Mouse (Mus musculus): ENCODE results near the gene Exph5. TPM values are rescaled to one million over a fixed set of nuclear protein-coding genes. Genes with fewer than 3 reads are reported as not detected.

Exph5 gene
- total RNA-seq (2021) (under 1 TPM; 0.12 to 0.17 TPM), polyA plus RNA-seq (2012; rRNA removed) (not detected in 2 replicates)
- long read RNA-seq: 0 reads

GRCm38 (mm10) chr9:53301269-53301720 is at the start of gene Exph5:
Gene Exph5 (plus strand): TSS chr9:53301670.
- DNase-seq: peak; percentile 6

DNA sequence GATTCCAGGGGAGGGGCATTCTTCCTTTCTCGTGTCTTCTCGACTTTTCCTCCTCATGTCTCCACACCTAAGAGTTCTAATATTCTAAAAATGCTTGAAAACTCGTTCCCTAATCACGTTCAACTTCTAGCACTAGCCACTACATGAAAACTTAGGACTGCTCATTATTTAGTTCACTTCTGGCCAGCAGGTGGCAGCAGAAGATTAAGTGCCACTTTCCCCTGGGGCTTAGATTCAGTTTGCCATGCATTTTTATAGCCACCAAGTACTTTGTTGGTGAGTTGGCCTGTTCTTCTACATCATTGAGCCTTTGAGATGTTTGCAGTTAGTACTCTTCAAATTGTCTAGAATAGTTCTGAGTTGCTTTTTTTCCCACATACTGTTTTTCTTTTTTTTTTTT is 47.1 kb upstream of the Exph5 start:
- peak; percentile 67 for DNase-seq

DNA sequence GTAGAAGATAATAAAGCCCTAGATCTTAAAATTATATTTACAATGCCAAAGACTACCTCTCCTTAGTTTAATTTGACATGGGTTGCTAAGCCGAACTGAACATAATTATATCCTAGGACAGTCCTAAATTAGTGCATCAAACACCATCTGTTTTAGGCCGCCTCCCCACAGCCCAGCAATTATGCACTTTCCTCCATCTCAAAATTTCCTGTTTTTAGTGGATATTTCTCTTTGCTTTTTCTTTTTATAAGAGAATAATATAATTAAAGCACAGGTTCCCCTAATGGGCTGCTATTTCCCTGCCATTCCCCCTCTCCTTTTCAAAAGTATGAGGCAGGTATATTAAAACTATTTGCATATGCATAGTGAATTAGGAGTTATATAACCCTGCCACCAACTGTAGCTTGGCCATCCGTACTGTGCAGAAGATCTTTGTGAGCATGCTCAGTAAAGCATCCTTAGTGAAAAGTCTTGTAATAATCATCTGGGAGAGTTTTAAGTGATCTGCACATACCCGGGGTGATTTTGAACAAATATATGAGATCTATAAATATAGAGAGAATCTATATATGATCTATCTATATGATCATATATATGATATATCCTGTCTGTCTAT is 44.7 kb upstream of the Exph5 start:
- no peak for DNase-seq

- no peak for DNase-seq
These were observed 43.7 kb upstream of the Exph5 start for GRCm38 (mm10) chr9:53257772-53258171.

DNA sequence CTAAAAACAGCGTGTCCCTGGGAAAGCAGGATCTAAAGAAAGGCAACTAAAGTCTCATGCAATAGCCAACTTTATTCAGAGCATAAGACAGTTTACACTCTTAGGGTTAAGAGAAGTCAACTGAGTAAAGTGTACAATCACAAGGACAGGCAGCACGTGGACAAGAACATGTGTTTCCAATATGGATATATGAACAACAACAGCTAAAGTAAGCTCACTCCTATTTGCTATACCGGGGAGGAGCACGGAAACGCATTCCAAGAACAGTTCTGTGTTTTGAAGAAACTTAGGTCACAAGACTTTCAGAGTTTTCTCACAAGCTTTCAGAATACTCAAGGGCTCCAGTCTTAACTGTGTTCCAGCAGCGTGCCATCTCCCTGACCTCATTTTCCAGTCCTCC is 43.3 kb upstream of the Exph5 start:
- peak; percentile 6 for DNase-seq

DNA sequence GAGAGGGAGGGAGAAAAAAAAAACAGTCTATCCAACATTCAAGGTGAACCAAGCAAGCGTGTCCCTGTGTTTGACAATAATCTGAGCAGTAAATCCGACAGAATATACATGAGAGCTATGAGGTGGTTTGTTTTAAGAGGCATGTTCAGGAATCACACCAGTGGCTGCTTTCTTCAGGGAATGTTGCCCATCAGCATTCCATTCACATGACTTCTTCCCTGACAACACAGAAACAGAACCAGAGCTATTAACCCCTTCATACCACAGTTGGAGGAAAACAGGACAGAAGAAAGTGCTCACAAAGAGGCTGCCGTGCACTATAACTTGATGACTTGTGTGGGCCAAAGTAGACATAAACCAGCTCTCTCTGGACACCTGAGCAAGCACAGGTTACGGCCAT is 37.1 kb upstream of the Exph5 start:
- no peak for DNase-seq

- no peak for DNase-seq
These were observed 35.9 kb upstream of the Exph5 start for GRCm38 (mm10) chr9:53265589-53265988.

- no peak for DNase-seq
These were observed 33.4 kb upstream of the Exph5 start for GRCm38 (mm10) chr9:53268036-53268435.

GRCm38 (mm10) chr9:53268731-53269465 is 32.6 kb upstream of the Exph5 start:
- DNase-seq: no peak

GRCm38 (mm10) chr9:53269466-53269755 is 32.1 kb upstream of the Exph5 start:
- DNase-seq: no peak

DNA sequence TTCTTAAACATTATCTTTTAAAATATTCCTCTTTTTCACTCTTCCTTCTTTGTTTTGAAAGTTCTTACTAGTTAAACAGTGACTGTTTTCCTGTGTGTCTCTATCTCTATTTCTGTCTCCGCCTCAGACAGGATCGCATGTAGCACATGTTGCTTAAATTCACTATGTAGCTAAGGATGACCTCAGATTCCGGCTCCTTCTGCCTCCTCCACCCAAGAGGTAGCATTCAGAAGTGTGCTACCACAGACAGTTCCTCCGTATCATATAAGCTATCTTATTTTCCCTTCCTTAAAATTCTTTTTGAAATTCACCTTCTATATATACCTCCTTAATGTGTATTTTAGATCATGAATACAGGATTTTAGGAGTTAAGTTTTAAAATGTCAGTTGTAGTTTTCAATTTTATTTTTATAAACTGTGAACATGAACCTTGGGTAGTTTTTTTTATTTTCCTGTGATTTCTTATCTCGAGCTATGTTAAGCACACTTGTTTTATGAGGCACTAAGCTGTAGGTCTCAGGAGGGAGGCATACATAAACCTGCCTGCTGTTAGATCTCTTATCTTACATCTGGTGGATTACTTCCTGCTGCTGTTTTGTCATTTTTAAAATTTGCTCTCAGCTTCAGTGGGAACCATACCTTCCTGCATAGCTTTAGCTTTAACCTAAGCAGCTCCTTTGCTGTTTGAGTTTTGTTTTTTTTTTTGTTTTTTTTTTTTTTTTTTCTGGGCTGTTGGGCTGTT is 30.0 kb upstream of the Exph5 start:
- no peak for DNase-seq

- no peak for DNase-seq
These were observed 29.3 kb upstream of the Exph5 start for GRCm38 (mm10) chr9:53272207-53272606.

GRCm38 (mm10) chr9:53272714-53273113 is 28.8 kb upstream of the Exph5 start:
- no peak for DNase-seq

- DNase-seq: no peak
These were observed 25.1 kb upstream of the Exph5 start for GRCm38 (mm10) chr9:53276381-53276780.

GRCm38 (mm10) chr9:53278997-53279396 is 22.5 kb upstream of the Exph5 start:
- no peak for DNase-seq

DNA sequence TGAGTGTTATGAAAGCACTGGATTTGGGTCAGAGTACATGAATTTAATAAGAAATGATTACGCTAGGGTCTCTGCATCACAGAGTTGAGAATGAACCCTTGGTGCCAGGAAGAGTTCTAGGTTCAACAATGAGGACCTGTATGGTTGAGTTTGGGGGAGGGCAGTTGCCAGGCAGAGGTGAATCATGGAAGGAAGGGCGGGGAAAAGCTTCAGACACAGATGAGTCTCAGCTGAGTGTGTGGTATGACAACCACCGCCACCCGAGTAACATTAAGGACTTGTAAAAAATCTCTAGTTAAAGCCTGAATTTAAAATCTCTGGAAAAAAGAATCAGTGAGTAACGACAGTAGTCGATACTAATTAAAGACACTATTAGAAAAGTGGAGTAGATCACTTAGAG is 14.7 kb upstream of the Exph5 start:
- no peak for DNase-seq

DNA sequence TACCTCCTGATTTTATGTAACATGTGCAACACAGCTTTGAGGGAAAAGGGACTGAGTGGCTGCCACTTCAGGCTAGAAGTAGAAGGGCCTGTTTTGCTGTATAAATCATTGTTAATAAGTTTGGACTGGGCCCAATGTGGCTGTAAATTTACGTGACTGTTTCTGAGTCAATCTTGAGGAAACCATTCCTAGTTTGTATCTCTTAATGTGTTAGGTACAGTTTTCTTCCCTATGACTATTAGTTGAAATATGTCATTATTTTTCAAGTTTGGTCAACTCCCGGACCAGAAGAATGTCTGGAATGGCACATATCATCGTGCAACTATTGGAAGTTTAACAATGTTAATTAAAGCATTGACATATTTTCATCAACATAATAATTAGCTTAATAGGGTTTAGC is 11.5 kb upstream of the Exph5 start:
- DNase-seq: no peak

DNA sequence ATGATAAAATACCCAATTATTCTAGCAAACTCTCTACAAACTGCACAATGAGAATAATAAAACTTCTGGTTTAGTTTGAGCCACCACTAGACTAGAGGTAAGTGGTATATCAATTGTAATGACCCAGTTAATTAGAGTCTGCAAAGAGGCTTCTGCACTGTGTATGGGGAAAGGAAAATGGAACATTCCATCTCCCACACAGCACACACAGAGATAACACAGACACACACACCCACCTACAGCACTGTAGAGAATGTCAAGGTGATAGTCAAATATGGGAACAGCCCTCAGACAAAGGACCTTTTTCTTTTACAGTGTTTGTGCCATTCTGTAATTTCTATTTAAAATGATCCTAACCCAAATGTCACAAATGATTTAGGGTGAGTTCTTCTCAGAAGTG is 8.6 kb upstream of the Exph5 start:
- DNase-seq: no peak

- DNase-seq: no peak
These were observed 386 bp downstream of the Exph5 start for GRCm38 (mm10) chr9:53301801-53302311.

GRCm38 (mm10) chr9:53302415-53302814 is 945 bp downstream of the Exph5 start:
- no peak for DNase-seq

- no peak for DNase-seq
These were observed 6.4 kb downstream of the Exph5 start for GRCm38 (mm10) chr9:53307904-53308303.

DNA sequence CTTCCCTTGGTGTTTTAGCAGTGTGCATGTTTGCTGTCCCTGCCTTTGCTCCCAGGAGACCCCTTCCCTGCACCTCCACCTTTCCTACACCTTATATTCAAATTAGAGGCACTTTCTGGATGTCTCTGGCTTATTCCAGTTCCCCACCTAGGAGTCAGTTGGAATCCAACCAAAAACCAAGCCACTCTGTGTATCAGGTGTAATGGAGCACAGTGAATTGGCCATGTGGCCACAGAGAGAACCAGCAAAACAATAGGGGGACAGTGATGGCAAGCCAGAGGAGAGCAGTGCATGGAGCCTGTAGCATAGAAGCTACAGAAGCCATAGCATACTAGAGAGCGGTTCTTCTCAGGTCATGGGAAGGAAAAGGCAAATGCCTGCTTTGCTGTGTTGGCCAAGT is 11.5 kb downstream of the Exph5 start:
- no peak for DNase-seq
